Mouse (Mus musculus): ENCODE results near the gene Tenm2.

Tenm2 gene

DNA sequence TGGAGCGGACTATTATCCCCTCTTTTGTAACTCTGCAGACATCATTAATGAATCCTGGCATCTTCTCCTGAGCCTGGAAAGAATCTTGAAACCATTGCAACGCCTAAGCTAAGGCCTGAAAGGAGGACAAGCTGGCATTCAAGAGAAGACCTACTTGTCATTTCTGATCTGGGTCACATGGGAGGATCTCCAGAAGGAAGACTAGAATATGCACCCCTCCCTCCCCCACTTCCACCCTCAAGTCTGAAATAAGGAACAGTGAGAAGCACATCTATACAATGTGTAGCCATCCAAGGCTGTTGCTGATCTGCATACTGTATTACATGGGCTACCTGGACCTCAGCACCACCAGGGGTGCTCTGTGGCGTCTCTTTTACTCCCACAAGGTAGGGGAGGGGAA is 1086.7 kb downstream of the Tenm2 start:
- no peak for DNase-seq (ENCODE audit: low read depth in 1 of 2, low spot score in 2 of 2)

DNA sequence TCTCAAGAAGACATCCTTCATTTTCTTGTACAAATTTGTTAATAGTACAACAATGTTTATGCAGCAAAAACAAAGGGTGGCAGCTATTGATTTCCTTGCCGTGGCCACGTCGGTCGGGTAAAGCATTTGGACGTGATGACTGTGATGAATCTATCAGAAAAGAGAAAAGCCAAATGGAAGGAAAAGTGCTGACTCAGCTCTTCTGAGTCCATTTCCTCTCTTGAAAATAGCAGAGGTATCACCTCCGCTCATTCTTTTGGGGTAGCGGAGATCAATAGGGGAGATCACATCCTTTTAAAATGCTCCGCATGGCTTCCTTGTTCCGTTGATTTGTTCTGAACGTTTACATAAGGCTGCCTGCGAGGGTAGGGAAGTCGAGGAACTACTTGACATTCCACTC is 1090.7 kb downstream of the Tenm2 start:
- no peak for DNase-seq (ENCODE audit: low read depth in 1 of 2, low spot score in 2 of 2)

DNA sequence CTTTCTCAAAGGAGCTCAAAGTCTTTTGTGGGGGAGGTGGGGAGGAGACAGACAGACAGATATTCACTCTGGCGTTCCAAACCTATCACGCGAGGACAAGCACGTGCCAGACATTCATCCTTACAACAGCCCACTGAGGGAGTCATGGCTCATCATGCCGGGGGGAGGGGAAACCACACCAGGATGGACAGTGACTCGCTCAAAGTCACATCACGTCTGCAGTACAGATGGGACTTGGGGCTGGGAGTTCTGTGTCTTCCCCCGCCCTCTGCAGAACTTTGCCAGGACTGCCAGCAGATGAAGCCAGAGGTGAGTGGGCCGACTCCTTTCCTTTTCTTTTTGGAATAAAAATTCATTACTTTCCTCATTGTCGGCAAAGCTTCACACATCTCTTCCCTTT is 1095.4 kb downstream of the Tenm2 start:
- DNase-seq (ENCODE audit: low read depth in 1 of 2, low spot score in 2 of 2): no peak

DNA sequence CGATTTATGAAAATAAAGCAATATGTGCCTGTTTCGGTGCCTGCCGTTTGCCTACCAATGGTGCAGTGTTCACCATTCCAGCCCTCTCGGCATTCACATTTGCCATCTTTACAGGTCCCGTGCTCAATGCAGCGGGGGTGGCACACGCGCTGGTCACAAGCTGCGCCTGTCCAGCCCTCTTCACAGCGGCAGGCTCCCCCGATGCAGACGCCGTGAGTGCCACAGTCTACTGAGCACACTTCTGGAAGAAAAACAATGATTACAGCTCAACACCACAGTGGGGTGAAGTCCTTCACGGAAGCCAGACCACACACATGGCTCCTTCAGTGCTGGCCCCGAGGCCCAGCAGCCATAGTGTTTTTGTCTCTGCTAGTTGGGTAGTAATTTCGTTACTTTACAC is 1096.2 kb downstream of the Tenm2 start:
- DNase-seq (ENCODE audit: low read depth in 1 of 2, low spot score in 2 of 2): no peak

DNA sequence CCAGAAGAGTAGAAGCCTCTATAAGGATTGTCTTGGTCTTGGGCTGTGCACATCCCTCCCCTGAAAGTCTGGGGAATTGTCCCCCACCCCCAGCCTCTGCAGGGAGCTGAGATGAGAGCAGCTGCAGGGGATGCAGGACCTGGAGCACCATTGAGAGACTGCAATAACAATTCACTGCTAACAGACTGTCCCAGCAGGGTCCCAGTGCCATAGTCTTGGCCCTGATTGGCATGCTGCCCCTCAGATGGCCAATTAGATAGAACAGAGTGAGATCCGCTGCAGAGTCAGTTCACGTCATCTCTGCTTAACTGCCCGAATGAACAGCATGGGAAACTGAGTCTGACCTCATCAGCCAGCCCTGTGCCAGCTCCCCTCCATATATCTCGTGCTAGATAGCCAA is 1097.9 kb downstream of the Tenm2 start:
- no peak for DNase-seq (ENCODE audit: low read depth in 1 of 2, low spot score in 2 of 2)

DNA sequence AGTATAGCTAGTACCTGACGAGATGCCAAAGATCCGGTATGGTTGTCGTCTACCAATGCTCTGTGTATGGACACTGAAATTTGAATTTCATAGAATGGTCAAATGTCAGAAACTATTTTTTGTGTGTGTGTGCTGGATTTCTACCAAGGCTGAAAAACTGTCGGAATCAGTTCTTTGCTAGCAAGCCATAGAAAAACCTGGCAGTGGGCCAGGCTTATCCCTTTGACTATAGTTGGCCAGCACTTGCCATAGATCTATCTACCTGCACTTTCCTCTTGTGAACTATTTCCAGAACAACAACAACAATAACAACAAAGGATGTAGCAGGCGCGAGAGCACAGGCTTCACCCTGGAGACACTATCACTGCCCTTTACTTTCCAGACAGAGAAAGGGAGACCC is 1098.5 kb downstream of the Tenm2 start:
- no peak for DNase-seq (ENCODE audit: low read depth in 1 of 2, low spot score in 2 of 2)

DNA sequence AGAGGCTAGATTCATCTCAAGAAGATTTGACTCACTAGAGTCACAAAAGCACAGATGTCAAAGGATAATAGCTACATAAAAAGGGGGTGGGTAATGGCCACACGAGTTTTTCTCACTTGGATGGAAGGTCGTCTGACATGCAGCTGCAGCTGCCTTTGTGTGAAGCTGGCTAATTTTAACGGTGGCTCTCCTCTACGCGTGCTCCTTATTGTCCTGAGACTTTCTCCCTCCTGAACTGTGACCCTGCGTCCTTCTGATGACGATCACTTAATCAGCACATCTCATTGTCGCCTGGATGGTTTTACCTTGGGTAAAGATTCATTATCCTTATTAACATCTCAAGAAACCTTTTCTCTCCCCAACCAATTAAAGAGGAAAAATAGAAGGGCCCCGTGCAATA is 1101.1 kb downstream of the Tenm2 start:
- DNase-seq (ENCODE audit: low read depth in 1 of 2, low spot score in 2 of 2): no peak

DNA sequence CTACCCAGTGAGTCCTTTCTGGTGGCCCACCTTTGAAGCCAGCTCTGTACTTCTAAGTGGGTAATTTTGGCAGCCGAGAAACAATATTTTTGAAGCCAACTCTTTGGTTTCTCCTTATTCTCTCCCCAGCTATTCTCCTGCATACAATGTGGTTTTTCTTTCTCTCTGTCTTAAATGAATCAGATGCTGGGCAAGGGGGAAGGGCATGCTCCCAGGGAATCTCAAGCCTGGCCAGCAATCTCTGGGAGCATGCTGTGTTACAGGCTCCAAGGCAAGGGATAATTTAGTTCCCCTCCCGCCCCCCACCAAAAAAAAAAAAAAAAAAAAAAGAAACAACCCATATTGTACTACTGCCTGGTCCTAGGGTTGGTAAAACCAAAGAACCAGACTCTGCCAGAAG is 1112.5 kb downstream of the Tenm2 start:
- DNase-seq (ENCODE audit: low read depth in 1 of 2, low spot score in 2 of 2): no peak

DNA sequence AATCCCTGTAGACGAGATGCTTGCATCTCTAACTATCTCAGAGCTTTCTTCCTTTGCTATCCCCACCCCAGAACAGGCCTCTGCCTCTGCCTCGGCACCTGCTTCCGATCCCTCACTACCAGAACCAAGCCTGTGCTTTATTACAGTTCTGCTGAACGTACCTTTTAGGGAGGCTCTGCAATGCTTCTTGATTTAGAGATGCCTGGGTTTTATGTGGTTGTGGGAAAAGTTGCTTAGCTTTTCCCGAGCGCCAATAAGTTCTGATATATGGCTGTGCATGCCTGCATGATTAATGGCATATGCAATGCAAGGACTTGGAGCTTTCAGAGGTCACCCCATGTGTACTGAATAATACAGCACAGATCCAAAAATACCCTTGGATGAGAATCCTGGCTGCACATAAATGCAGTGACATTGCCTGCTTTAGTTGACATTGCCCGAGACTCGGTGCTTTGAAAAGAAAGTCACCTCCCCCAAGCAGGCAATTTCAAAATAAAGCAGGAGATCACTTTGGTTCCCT is 1114.3 kb downstream of the Tenm2 start:
- no peak for DNase-seq (ENCODE audit: low read depth in 1 of 2, low spot score in 2 of 2)

DNA sequence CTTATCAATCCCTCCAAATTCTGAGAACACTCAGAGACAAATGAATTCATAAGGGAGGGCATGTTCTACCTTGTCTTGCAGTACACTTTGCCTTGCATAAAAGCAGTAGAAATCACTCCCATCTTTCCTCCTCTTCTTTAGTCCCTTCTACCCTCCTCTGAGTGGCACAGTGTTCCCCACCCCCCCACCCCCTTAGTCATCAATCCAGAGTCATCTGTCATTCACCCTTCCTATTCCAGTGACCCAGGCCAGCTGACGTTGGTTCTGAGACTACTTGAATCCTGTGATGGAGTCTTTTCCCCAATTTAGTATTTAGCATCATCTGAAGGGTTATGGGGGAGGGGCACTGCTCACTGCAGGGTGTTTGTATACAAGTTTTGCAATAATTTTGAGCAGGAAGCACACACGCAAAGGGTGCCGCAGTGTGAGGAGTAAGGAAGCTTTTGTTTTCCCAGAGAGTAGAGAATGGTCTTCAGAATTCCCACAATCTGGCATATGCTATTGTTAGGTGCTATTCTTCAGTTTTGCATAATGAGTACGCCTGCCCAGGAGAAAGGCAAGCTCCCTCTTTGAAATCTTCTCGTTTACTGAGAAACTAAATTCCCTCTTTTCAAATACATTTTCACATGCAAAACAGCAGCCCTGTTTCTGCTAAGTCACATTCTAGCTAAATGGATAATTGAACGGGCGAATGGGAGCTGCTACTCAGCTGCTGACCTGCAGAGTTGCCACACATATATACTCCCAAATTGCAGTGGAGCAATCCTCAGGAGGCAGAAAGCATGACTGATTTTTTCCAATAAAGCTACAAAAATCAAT is 1115.0 kb downstream of the Tenm2 start:
- DNase-seq (ENCODE audit: low read depth in 1 of 2, low spot score in 2 of 2): no peak

DNA sequence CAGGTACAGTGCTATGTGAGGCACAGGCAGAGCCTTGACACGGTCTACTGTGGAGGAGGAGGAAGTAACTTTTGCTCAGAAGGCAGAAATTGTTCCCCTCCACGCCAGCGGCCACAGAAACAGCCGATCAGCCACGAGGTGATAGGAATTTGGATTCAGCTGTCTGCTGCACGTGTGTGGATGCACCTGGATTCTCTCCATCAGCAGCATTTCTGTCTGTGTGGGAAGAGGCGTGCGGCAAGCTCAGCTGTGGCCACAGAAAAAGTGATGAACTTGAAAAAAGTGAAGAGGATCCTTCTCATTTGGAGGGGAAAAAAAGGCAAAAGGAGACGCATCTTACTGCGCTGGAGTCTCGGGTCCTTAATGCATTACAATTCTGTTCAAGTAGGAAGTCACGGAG is 1122.4 kb downstream of the Tenm2 start:
- no peak for DNase-seq (ENCODE audit: low read depth in 1 of 2, low spot score in 2 of 2)

DNA sequence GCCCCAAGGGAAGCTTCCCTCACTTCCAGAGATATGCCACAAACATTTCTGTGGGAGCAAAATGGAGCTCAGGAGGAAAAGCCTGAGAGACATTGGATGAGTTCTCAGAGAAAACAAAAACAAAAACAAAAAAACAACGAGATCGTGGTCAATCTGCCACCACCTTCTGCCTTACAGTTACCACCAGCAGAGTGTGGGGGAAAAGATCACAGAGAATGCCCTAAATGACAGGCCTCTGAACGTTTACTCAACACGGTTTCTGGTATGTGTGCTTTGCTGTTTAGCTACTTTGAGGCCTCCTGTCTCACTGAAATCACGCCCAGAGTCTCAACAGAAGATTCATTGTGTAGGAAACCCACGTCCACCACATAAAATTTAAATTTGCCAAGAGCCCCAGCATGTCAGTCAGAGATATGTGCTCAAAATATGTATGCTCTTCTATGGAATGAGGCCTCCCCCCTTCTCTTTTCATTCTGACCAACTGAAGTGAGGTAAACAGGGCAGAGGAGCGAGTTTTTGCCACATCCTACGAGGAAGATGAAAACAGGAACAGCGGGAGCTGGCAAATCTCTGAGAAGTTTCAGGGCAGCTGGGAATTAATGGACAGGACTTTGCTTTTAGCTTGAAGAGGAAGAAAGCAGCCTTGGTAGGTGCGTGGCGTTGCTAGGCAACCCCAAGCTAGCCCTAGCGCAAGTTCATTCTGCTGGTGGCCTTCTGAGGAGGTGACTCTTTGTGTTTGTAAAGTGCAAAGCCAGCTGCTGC is 1126.6 kb downstream of the Tenm2 start:
- DNase-seq (ENCODE audit: low read depth in 1 of 2, low spot score in 2 of 2): no peak

DNA sequence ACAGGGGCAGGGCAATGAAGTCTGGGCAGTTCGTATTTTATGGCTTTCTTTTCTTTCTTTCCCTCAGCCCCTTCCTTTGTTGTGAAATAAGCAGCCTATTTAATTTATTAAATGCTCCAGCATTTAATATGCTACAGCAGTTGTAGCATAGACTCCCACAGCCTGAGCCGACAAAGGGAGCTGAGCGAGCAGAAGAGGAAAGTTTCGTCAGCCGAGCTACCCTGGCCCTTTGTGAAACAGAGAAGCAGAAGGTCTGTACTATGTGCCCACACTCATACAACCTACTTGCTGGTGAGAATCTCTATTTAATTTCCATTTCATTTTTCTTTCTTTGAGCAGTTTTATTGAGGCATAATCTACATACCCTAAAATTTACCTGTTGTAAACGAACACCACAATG is 1127.9 kb downstream of the Tenm2 start:
- no peak for DNase-seq (ENCODE audit: low read depth in 1 of 2, low spot score in 2 of 2)

DNA sequence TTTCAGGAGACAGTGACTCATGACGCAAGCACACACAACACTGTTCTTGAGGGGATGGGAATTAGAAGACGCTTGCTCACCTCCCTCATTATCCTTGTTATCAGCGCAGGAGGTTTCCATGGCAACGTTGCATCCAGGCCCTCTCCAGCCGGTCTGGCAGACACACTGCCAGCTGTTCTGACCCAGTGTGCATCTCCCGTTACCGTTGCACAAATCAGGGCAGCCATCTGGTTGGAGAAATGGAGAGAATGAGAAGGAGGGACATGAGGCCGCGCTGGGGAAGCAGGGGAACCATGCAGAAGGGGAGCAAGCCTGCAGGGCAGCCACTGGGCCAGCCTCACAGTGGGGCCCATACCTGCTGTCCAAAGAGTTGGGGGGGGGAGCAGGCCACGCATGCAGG is 1129.1 kb downstream of the Tenm2 start:
- DNase-seq (ENCODE audit: low read depth in 1 of 2, low spot score in 2 of 2): no peak

DNA sequence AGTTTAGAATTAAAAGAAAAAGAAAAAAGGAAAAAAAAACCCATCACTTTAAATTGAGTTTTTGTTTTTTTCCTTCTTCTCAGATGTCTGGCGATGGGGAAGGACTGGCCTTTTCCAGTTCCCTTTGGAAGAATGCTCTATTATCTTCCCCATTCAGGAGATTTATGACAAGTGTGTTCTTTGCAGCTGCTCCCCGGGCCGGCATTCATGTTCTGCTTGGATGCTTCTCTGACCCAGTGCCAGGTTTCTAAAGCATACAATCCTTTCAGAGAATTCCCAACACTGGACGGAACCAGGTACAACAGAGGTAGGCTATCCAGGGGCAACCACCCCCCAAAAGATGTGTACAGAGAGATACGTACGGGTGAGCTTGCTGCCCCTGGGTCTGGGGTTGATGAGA is 1132.2 kb downstream of the Tenm2 start:
- no peak for DNase-seq (ENCODE audit: low read depth in 1 of 2, low spot score in 2 of 2)

DNA sequence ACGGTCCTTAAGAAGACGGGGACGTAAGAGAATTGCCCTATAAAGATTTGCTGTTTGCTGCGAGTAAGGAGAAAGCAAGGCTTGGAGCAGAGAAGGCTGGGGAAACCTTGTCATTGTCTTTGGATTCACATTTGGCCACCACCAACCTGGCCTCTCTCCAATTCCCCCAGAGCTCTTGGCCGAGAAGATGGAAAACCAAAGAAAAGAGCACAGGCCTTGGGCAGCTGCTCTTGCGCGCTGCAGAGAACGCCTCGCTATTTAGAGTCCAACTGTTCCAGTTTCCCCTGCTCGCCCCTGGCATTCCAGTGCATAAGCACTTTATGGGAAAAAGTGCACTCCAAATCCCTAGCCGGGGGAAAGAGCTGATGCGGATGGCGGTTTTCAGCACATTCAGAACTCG is 1139.5 kb downstream of the Tenm2 start:
- DNase-seq (ENCODE audit: low read depth in 1 of 2, low spot score in 2 of 2): no peak

DNA sequence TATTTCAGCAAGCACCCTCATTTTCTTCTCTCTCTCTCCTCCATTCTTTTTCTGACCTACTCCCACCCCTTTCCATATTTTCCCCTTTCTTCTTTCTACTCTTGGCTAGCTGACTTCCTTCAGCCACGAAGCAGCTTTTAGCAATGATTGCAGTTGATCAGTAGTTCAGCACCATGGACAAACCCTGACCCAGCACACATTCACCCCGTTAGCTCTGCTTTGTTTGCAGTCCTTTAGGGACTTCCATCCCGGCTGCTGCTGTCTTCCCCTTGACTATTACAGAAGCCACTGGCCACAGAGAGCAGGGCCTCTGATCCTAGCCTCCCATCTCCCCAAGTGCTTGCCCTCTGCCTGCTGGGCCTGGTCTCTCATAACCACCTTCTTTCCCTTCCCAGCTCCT is 1145.6 kb downstream of the Tenm2 start:
- no peak for DNase-seq (ENCODE audit: low read depth in 1 of 2, low spot score in 2 of 2)

DNA sequence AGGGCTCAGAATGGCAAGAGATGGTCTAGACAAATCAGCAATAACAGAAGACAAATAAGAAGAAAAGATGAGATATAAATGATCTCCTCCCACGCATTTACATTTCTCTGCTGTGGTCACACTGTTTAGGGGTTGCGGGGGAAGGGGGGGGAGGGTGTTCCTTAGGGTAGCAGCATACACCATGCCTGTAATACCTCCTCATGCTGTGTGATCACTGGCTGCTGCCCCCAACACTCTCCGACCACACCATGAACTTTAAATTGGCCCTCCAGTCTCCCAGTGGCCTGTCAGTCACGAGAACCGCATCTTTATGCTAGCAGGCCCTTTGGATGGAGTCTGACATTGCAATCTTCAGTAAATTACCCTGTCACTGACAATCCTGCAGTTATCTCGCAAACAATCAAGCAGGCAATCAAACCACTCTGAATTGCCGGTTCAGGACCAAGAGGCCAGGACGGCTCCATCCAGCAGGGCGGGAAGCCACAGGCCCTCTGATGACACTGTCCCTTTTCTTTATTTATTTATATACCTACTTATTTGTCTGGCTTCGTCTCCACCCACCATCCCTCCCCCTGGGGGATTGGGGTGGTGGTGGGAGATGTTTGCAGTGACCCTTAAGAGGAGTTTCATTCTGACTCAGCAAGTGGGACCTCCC is 1154.2 kb downstream of the Tenm2 start:
- DNase-seq (ENCODE audit: low read depth in 1 of 2, low spot score in 2 of 2): no peak

DNA sequence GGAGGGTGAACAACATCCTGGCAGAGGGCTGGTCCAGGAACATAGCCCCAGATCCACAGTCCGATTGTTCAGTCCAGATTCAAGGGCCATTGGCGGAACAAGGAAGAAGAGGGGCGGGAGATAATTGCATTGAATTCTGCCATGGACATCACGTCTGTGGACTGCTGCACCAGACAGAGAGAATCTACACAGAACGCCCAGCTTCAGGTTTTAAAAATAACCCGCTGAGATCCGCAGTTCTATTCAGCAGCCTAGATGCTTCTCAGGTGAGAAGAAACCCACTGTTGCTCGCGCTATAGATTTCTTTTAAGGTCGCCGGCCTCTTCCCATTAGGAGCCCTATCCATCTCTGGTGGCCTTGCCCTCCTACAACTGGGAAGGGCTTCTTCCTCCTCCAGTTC is 1155.0 kb downstream of the Tenm2 start:
- no peak for DNase-seq (ENCODE audit: low read depth in 1 of 2, low spot score in 2 of 2)

DNA sequence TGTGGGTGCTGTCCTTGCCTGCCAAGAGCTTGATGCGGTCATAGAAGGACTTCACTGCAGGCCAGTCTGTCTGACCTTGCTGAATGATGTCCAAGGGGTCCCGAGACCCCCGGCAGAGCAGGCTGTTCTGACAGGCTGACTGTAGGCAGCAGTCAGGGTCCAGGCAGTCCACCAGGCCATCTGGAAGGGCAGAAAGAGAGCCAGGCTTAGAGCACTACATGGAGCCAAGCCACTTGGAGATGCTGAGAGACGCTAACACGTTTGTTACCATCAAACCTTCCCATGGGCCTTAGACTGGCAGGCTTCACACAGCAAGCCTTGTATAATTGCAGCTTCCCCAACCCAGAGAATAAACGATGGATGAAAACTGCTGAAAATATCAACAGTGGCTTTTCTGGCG is 1157.4 kb downstream of the Tenm2 start:
- DNase-seq (ENCODE audit: low read depth in 1 of 2, low spot score in 2 of 2): no peak

DNA sequence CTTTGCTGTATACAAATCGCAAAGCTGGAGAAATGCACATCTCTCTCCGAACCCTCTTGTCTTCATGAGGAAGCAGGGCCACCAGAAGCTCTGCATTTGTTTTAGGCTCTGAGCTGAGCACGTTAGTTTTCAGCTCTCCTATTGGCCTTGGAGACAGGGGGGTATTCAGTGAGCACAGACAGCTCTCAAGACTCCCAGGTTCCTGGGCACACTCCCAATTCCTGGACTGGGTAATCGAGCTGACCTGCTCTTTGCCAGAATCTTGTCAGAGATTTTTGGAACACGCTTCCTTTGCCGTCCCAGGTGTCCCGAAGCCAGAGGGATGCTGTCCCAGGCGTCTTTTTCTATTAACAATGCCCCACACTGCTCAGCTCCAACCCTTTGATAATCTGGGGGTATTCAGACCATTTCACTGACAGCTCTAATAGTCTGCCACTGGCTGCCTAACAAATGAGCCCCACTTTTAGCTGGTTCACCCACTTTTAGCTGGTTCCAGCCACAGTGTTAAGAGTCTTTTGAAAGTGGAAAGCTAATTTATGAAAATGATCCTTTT is 1161.7 kb downstream of the Tenm2 start:
- no peak for DNase-seq (ENCODE audit: low read depth in 1 of 2, low spot score in 2 of 2)

Measured in monocyte, adult 2 months (primary cell).